Mouse (Mus musculus) ES-Bruce4 (cell line): ENCODE measurements around the gene Gbx1.

ENCODE experiments used
- EP300 ChIP-seq: IDR thresholded peaks from 2 replicates; pipeline ENCODE4 v1.6.1; 2011; ENCODE audit warnings: low read depth, low read length; ENCODE audit not compliant: insufficient read depth
- POLR2A ChIP-seq: IDR thresholded peaks from one replicate; pipeline ENCODE4 v1.8.1; 2011; ENCODE audit warnings: low read length; ENCODE audit not compliant: insufficient read depth

GRCm38 (mm10) chr5:24475476-24476241 lies 51.3 kb downstream of the Gbx1 start:
- TF ChIP-seq POLR2A: no peak
- no peak for TF ChIP-seq EP300
